Mouse (Mus musculus) ES-Bruce4 (cell line): ENCODE data around the gene Plbd2. TPM values are rescaled to one million over a fixed set of nuclear protein-coding genes. Genes with fewer than 3 reads are reported as not detected.

Source experiments
- H3K27ac ChIP-seq: 2 replicates; pipeline ENCODE4 v1.5.1; 2012; ENCODE audit warnings: low read length, inconsistent platforms; ENCODE audit not compliant: insufficient read depth
- H3K27me3 ChIP-seq: 2 replicates; pipeline ENCODE4 v1.6.1; 2012; ENCODE audit warnings: mild to moderate bottlenecking, low read length, inconsistent platforms; ENCODE audit not compliant: control insufficient read depth, poor library complexity, insufficient read depth, severe bottlenecking
- H3K36me3 ChIP-seq: 2 replicates; pipeline ENCODE4 v1.6.1; 2012; ENCODE audit warnings: inconsistent platforms, mild to moderate bottlenecking, low read length, moderate library complexity; ENCODE audit not compliant: control insufficient read depth, poor library complexity, insufficient read depth, severe bottlenecking
- H3K4me1 ChIP-seq: one replicate; pipeline ENCODE4 v1.8.1; 2011; ENCODE audit warnings: low read length; ENCODE audit not compliant: control insufficient read depth, insufficient read depth
- H3K4me3 ChIP-seq: 2 replicates; pipeline ENCODE4 v1.5.1; 2011; ENCODE audit warnings: low read depth, mild to moderate bottlenecking, low read length
- H3K9ac ChIP-seq: 2 replicates; pipeline ENCODE4 v1.6.1; 2012; ENCODE audit warnings: low read depth, mild to moderate bottlenecking, inconsistent platforms; ENCODE audit not compliant: poor library complexity, severe bottlenecking
- H3K9me3 ChIP-seq: replicated peaks from 2 replicates; pipeline ENCODE4 v1.6.1; 2012; ENCODE audit warnings: mild to moderate bottlenecking, low read length, inconsistent platforms; ENCODE audit not compliant: control insufficient read depth, poor library complexity, insufficient read depth, severe bottlenecking
- CTCF ChIP-seq: IDR thresholded peaks from one replicate; pipeline ENCODE4 v1.8.1; 2011; ENCODE audit warnings: low read depth, low read length
- EP300 ChIP-seq: IDR thresholded peaks from 2 replicates; pipeline ENCODE4 v1.6.1; 2011; ENCODE audit warnings: low read depth, low read length; ENCODE audit not compliant: insufficient read depth
- POLR2A ChIP-seq: IDR thresholded peaks from one replicate; pipeline ENCODE4 v1.8.1; 2011; ENCODE audit warnings: low read length; ENCODE audit not compliant: insufficient read depth
- polyA plus RNA-seq: library from polyadenylated mRNA; stranded (reverse); fragments of >200 nt; gene quantifications from 2 replicates; pipeline ENCODE4 v1.2.4, GENCODE M21; 2011; ENCODE audit warnings: low read depth; ENCODE audit not compliant: missing spikeins, insufficient read depth, insufficient read length

The Plbd2 gene
- 19.1 and 22.1 TPM in 2 replicates for polyA plus RNA-seq

- no peaks in the 10 kb centered on the region for H3K4me1 ChIP-seq
- peak within 1 kb of the TSS; percentile 91 for H3K9ac ChIP-seq
- no peak within 1 kb of the TSS for H3K27ac ChIP-seq
- peak within 1 kb of the TSS; percentile 84 for H3K4me3 ChIP-seq
- no peaks in the 10 kb centered on the region for H3K27me3 ChIP-seq
- no peaks in the 10 kb centered on the region; the same call in 1 of the 2 replicates for H3K36me3 ChIP-seq
- H3K9me3 ChIP-seq = no peaks in the 10 kb centered on the region
- TF ChIP-seq EP300 (no peak), POLR2A (peak; percentile 31)
These were observed at the start of gene Plbd2 for GRCm38 (mm10) chr5:120503144-120503795. Plbd2 (minus strand) TSS chr5:120503625.

GRCm38 (mm10) chr5:120550673-120551072 lies 47.2 kb upstream of the Plbd2 start:
- H3K4me1 ChIP-seq = no peaks in the 10 kb centered on the region
- no peak for TF ChIP-seq CTCF
- TF ChIP-seq POLR2A = no peak
- no peak for TF ChIP-seq EP300
- no peaks in the 10 kb centered on the region for H3K9me3 ChIP-seq
- no peaks in the 10 kb centered on the region for H3K36me3 ChIP-seq
- no peak overlapping the region for H3K9ac ChIP-seq
- H3K27me3 ChIP-seq = no peaks in the 10 kb centered on the region
- H3K27ac ChIP-seq = no peak overlapping the region
- no peak overlapping the region for H3K4me3 ChIP-seq

GRCm38 (mm10) chr5:120550137-120550536 lies 46.7 kb upstream of the Plbd2 start:
- no peaks in the 10 kb centered on the region for H3K36me3 ChIP-seq
- no peak overlapping the region for H3K4me3 ChIP-seq
- no peak overlapping the region for H3K27ac ChIP-seq
- no peaks in the 10 kb centered on the region for H3K27me3 ChIP-seq
- TF ChIP-seq EP300 (no peak), CTCF (no peak), POLR2A (no peak)
- H3K9ac ChIP-seq = no peak overlapping the region
- H3K4me1 ChIP-seq = no peaks in the 10 kb centered on the region
- no peaks in the 10 kb centered on the region for H3K9me3 ChIP-seq

GRCm38 (mm10) chr5:120548236-120548850 lies 44.9 kb upstream of the Plbd2 start:
- Histone ChIP-seq H3K4me1 (no peaks in the 10 kb centered on the region), H3K36me3 (no peaks in the 10 kb centered on the region), H3K27me3 (no peaks in the 10 kb centered on the region)

GRCm38 (mm10) chr5:120536632-120537031 lies 33.2 kb upstream of the Plbd2 start:
- H3K27me3 ChIP-seq = no peaks in the 10 kb centered on the region
- H3K9ac ChIP-seq = no peak overlapping the region
- no peak overlapping the region for H3K27ac ChIP-seq
- H3K4me3 ChIP-seq = no peak overlapping the region
- no peak for TF ChIP-seq CTCF
- no peak for TF ChIP-seq EP300
- no peak for TF ChIP-seq POLR2A
- H3K4me1 ChIP-seq = peaks cover 3% of the 10 kb centered on the region
- no peaks in the 10 kb centered on the region for H3K9me3 ChIP-seq
- no peaks in the 10 kb centered on the region for H3K36me3 ChIP-seq

More at GRCm38 (mm10) chr5:120548236-120548850, 44.9 kb upstream of the Plbd2 start:
- H3K27ac ChIP-seq = no peak overlapping the region
- no peak overlapping the region for H3K4me3 ChIP-seq
- no peaks in the 10 kb centered on the region for H3K9me3 ChIP-seq
- no peak overlapping the region for H3K9ac ChIP-seq
- TF ChIP-seq CTCF (no peak), POLR2A (no peak), EP300 (no peak)

- Histone ChIP-seq H3K27ac (no peak overlapping the region), H3K4me1 (peaks cover 3% of the 10 kb centered on the region), H3K36me3 (no peaks in the 10 kb centered on the region), H3K27me3 (no peaks in the 10 kb centered on the region), H3K9ac (no peak overlapping the region), H3K9me3 (no peaks in the 10 kb centered on the region), H3K4me3 (no peak overlapping the region)
- no peak for TF ChIP-seq CTCF
These were observed 32.6 kb upstream of the Plbd2 start for GRCm38 (mm10) chr5:120536046-120536445.
